25 mouse cellular contexts compared by ENCODE assay signal in the genomic region with DNA sequence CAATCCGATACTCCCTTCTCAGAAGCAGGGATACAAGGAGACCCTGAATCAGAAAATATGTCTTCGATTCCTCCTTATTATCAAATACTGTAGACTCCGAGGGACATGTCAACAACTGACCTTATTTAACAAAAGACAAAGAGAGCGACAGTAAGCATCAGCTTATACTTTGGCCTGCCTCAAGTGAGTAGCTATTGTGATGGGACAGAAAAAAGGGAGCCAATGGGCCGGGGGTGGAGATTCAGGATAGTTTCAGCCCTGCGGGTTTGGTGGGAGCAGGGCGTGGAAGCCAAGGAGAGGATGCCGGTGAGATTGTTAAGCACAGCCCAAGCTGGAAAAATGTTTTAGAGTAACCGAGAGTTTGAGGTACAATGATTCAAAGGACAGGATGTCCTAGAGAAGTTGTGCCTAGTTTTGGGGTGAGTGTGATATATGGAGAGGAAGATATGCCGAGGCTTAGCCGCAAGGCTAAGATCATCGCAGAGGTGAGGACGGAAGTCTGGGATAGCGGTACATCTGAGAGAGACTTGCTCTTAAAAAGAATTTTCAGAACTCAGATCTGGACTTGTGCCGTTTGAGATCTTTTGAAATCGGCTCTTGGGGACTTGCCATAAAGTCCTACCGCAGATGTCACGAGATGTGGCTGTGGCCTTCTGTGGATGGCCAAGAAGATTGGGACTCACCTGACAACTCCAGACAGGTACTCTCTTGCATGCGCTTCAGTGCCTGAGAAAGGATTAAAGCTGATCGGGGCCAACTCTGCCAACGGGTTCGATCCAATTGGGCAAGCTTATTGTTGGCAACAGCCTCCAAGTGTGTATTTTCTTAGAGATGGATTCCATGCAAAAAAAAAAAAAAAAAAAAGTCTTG. TPM values are rescaled to one million over a fixed set of nuclear protein-coding genes. Genes with fewer than 3 reads are reported as not detected.
A peak's percentile ranks its signal among the peaks of the same experiment; 100 is the strongest.
DNase-seq lines count a peak whose midpoint lies in the region; TF ChIP-seq lines count a peak whose summit lies in the region.
"Had no signal": no experiment of that assay in that cellular context is flagged by ENCODE, and none has a peak within 500 bp of the region (broad histone marks: within the 10 kb centered on the region; RNA-seq: fewer than 3 reads in every experiment).

No protein-coding gene starts in this region.

- no peak overlapping the region for H3K9ac ChIP-seq in liver, adult 2 months (ENCODE audit: low read depth, low read length)
- no peak overlapping the region for H3K9ac ChIP-seq in ES-E14 (ENCODE audit: insufficient read depth, low read depth, low read length, poor library complexity, severe bottlenecking)
- H3K9ac ChIP-seq: embryonic facial prominence, embryonic 13.5 days; forebrain, postnatal 0 days; hindbrain, embryonic 14.5 days had no signal

- 0 out of 2 replicates have a peak, but pooled peaks cover 3% of the 10 kb centered on the region for H3K4me1 ChIP-seq in liver, adult 2 months (ENCODE audit: control insufficient read depth, insufficient read depth, low read length)
- H3K4me1 ChIP-seq in E14TG2a.4 (replicated peaks; ENCODE audit: low read depth, low read length) (peaks cover 31% of the 10 kb centered on the region), ES-E14 (ENCODE audit: control insufficient read depth in 2 of 2, insufficient read depth in 2 of 2, low read length in 2 of 2, poor library complexity in 1 of 2) (peaks cover 3 to 5% of the 10 kb centered on the region in 2 experiments; a peak in 1 of 4 replicates)
- H3K4me1 ChIP-seq: heart, embryonic 10.5 days had no signal

- H3K9me3 ChIP-seq in E14TG2a.4 (ENCODE audit: low read length) = peaks cover 6% of the 10 kb centered on the region
- no peaks in the 10 kb centered on the region for H3K9me3 ChIP-seq in ES-E14 (ENCODE audit: control insufficient read depth, insufficient read depth, low read depth, low read length)
- H3K9me3 ChIP-seq: embryonic facial prominence, embryonic 10.5 days; embryonic facial prominence, embryonic 13.5 days; heart, embryonic 10.5 days had no signal

- whole genome bisulfite sequencing in liver, adult 2 months = 80% methylated on average over 22 of the region's 22 CpGs

- in situ Hi-C loops in ES-E14 (cut with MboI; ENCODE audit: low sequenced_read_pairs in 2 of 2, unreplicated experiment in 2 of 2) = no loop called here

- no peak overlapping the region for H3K4me3 ChIP-seq in liver, adult 2 months (ENCODE audit: insufficient read depth, low read depth, low read length)
- H3K4me3 ChIP-seq in E14TG2a.4 (replicated peaks; ENCODE audit: low read length) (peak overlapping the region; percentile 18; the same call in 1 of the 2 replicates), ES-E14 (ENCODE audit: insufficient read depth in 1 of 2, low read depth in 1 of 2, low read length in 2 of 2, poor library complexity in 1 of 2, severe bottlenecking in 1 of 2) (peak overlapping the region in 1 of 2 experiments; percentile 34; a peak in 2 of 4 replicates)
- H3K4me3 ChIP-seq: embryonic facial prominence, embryonic 10.5 days; embryonic facial prominence, embryonic 13.5 days; gastrocnemius, adult 2 months; heart, adult 2 months; heart, embryonic 10.5 days had no signal

- DNase-seq in liver, adult 2 months (ENCODE audit: extremely low read depth, low read depth, low spot score) = peak; percentile 82
- DNase-seq in liver (no peak), ES-E14 (ENCODE audit: low read depth, low spot score) (peak; percentile 39), adipocyte (ENCODE audit: low spot score) (peak; percentile 49)
- DNase-seq in ovary, postnatal 14 days (ENCODE audit: low spot score) = no peak
- DNase-seq in spleen, postnatal 14 days (ENCODE audit: low spot score in 2 of 2) = no peak
- no peak for DNase-seq in kidney, postnatal 10 days
- DNase-seq: adrenal gland, postnatal 25 days; cerebellum, adult 11-12 months; cerebellum, adult 8-10 months; cerebellum, postnatal 10 days; cerebellum, postnatal 36 days; embryo, embryonic 11 days; forebrain, postnatal 0 days; gastrocnemius, adult 2 months; gastrocnemius, postnatal 14 days; heart, adult 2 months had no signal

- TF ChIP-seq CTCF in liver, adult 2 months (IDR thresholded peaks at IDR 0.05; ENCODE audit: low read depth, low read length) = no peak
- TF ChIP-seq CTCF in E14TG2a.4 (conservative IDR thresholded peaks at IDR 0.05; ENCODE audit: low read length) = no peak

- no peaks in the 10 kb centered on the region for H3K27me3 ChIP-seq in liver, adult 2 months (ENCODE audit: control insufficient read depth, insufficient read depth, low read length)
- H3K27me3 ChIP-seq in E14TG2a.4 (ENCODE audit: insufficient read depth, low read length) = no peaks in the 10 kb centered on the region
- H3K27me3 ChIP-seq: embryonic facial prominence, embryonic 13.5 days; Patski had no signal

- no peaks in the 10 kb centered on the region for H3K36me3 ChIP-seq in liver, adult 2 months (ENCODE audit: control insufficient read depth, insufficient read depth, low read length)
- H3K36me3 ChIP-seq in E14TG2a.4 (ENCODE audit: insufficient read depth, low read length) (no peaks in the 10 kb centered on the region), ES-E14 (ENCODE audit: control insufficient read depth, insufficient read depth, low read length, poor library complexity, severe bottlenecking) (no peaks in the 10 kb centered on the region)
- H3K36me3 ChIP-seq: embryonic facial prominence, embryonic 10.5 days; embryonic facial prominence, embryonic 13.5 days; G1E; heart, embryonic 10.5 days had no signal

- H3K79me2 ChIP-seq in liver, adult 2 months (ENCODE audit: control insufficient read depth, insufficient read depth, low read length) = no peaks in the 10 kb centered on the region

- no peak for TF ChIP-seq POLR2A in liver, adult 2 months (IDR thresholded peaks at IDR 0.05; ENCODE audit: extremely low read depth, insufficient read depth, low read length)

- H3K27ac ChIP-seq in liver, adult 2 months (replicated peaks; ENCODE audit: insufficient read depth, low read depth, low read length) = no peak overlapping the region
- H3K27ac ChIP-seq in ES-E14 (ENCODE audit: insufficient read depth, low read depth, low read length, poor library complexity, severe bottlenecking) = no peak overlapping the region
- H3K27ac ChIP-seq: embryonic facial prominence, embryonic 10.5 days; embryonic facial prominence, embryonic 13.5 days; gastrocnemius, adult 2 months; heart, adult 2 months; heart, embryonic 10.5 days; hindbrain, embryonic 14.5 days; hindbrain, postnatal 0 days had no signal

TF ChIP-seq in ES-E14, 5 proteins besides CTCF, POLR2A, EP300 and RAD21:
- TF ChIP-seq MAFK (IDR thresholded peaks at IDR 0.05; ENCODE audit: insufficient read depth, low read depth, low read length) = no peak
- TF ChIP-seq HCFC1 (IDR thresholded peaks at IDR 0.05; ENCODE audit: borderline replicate concordance, insufficient read depth, low read length) = no peak
- no peak for TF ChIP-seq ZC3H11A (IDR thresholded peaks at IDR 0.05; ENCODE audit: borderline replicate concordance, low read depth, low read length)
- TF ChIP-seq ZNF384 (IDR thresholded peaks at IDR 0.05; ENCODE audit: low read depth, low read length) = no peak
- no peak for TF ChIP-seq CHD2 (IDR thresholded peaks at IDR 0.05; ENCODE audit: low read depth, low read length)

RNA-seq across cellular contexts. Expression of gene Nfe2l2, which starts 48.1 kb away (rescaled TPM):
- total RNA-seq in liver, adult 2 months (2014; rRNA removed) = 29.5 and 34.1 TPM in 2 replicates
- 35.9 and 40.1 TPM in 2 replicates for polyA plus RNA-seq in liver, adult 2 months (2012; rRNA removed)
- 19.8 and 28.4 TPM in 2 replicates for total RNA-seq in ES-E14 (2012; rRNA removed)

Comparison
In these comparisons a context has a peak if more than half of its experiments do, and no peak if none do; other contexts are left out.
1. DNase-seq: peak in liver, adult 2 months (single experiment), ES-E14 (single experiment) and adipocyte (single experiment); none in liver (single experiment), ovary, postnatal 14 days (single experiment), spleen, postnatal 14 days (0 of 2) and kidney, postnatal 10 days (single experiment).